Mouse (Mus musculus) embryonic facial prominence, embryonic 15.5 days (tissue): Measurements from ENCODE around the gene Epb41l2. TPM values are rescaled to one million over a fixed set of nuclear protein-coding genes. Genes with fewer than 3 reads are reported as not detected.
A peak's percentile ranks its signal among the peaks of the same experiment; 100 is the strongest.

Experiments used
- ATAC-seq: fragments of 200-750 bp; cut with Nextera tagmentation; 2 replicates; pipeline ENCODE4 v1.8.0; 2017; ENCODE audit warnings: low read depth, moderate TSS enrichment; ENCODE audit not compliant: insufficient number of reproducible peaks, low FRiP score, low TSS enrichment
- H3K27ac ChIP-seq: fragments of 300-500 bp; sonication (generic); replicated peaks from 2 replicates; pipeline ENCODE4 v1.5.1; 2015; ENCODE audit warnings: mild to moderate bottlenecking, inconsistent platforms
- H3K27me3 ChIP-seq: fragments of 300-500 bp; sonication (generic); 2 replicates; pipeline ENCODE4 v1.6.1; 2015; ENCODE audit warnings: inconsistent platforms
- H3K36me3 ChIP-seq: fragments of 300-500 bp; sonication (generic); 2 replicates; pipeline ENCODE4 v1.6.1; 2015; ENCODE audit warnings: mild to moderate bottlenecking, inconsistent platforms
- H3K4me1 ChIP-seq: fragments of 300-500 bp; sonication (generic); 2 replicates; pipeline ENCODE4 v1.6.1; 2015; ENCODE audit warnings: inconsistent platforms
- H3K4me2 ChIP-seq: fragments of 300-500 bp; sonication (generic); replicated peaks from 2 replicates; pipeline ENCODE4 v1.6.1; 2015; ENCODE audit warnings: mild to moderate bottlenecking, inconsistent platforms
- H3K4me3 ChIP-seq: fragments of 300-500 bp; sonication (generic); replicated peaks from 2 replicates; pipeline ENCODE4 v1.5.1; 2015; ENCODE audit warnings: mild to moderate bottlenecking, inconsistent platforms
- H3K9ac ChIP-seq: fragments of 300-500 bp; sonication (generic); 2 replicates; pipeline ENCODE4 v1.6.1; 2015; ENCODE audit warnings: inconsistent platforms
- H3K9me3 ChIP-seq: fragments of 300-500 bp; sonication (generic); replicated peaks from 2 replicates; pipeline ENCODE4 v1.6.1; 2016; ENCODE audit warnings: inconsistent platforms
- WGBS: fragments of 180-500 bp; shearing (Covaris S2); methylation state at CpG from one replicate; pipeline ENCODE4 v1.1.7; 2015; 5-methylcytosine and 5-hydroxymethylcytosine counted together
- polyA plus RNA-seq: library from polyadenylated mRNA; unstranded; fragments of >200 nt; fragmentation: Nextera tagmentation; extraction: Ambion mirVana; gene quantifications from 2 replicates; pipeline ENCODE4 v1.2.1, GENCODE M21; 2015

The Epb41l2 gene
- polyA plus RNA-seq, 1 experiment from 2014 or later, result 78.9 TPM

- Histone ChIP-seq H3K4me2 (no peak overlapping the region), H3K27me3 (no peaks in the 10 kb centered on the region), H3K9ac (no peak overlapping the region), H3K9me3 (no peaks in the 10 kb centered on the region), H3K36me3 (no peaks in the 10 kb centered on the region), H3K27ac (peak overlapping the region; percentile 4; the same call in 1 of the 2 replicates), H3K4me1 (peaks cover 33% of the 10 kb centered on the region), H3K4me3 (no peak overlapping the region)
- WGBS, result 27% methylated on average over 13 of the region's 13 CpGs
- no peak for ATAC-seq
Measured at GRCm38 (mm10) chr10:25385811-25386580, 26.4 kb downstream of the Epb41l2 start.

- Histone ChIP-seq H3K36me3 (no peaks in the 10 kb centered on the region), H3K27ac (0 out of 2 replicates have a peak overlapping the region, but pooled peaks have one; percentile 34), H3K9ac (no peak overlapping the region), H3K27me3 (no peaks in the 10 kb centered on the region), H3K4me2 (no peak overlapping the region), H3K4me1 (peaks cover 31% of the 10 kb centered on the region), H3K9me3 (no peaks in the 10 kb centered on the region), H3K4me3 (no peak overlapping the region)
- WGBS, result 71% methylated on average over 4 of the region's 4 CpGs
- no peak for ATAC-seq
Measured at GRCm38 (mm10) chr10:25386868-25387267, 27.3 kb downstream of the Epb41l2 start.

GRCm38 (mm10) chr10:25387268-25387667, 27.7 kb downstream of the Epb41l2 start:
- Histone ChIP-seq H3K9me3 (no peaks in the 10 kb centered on the region), H3K9ac (no peak overlapping the region), H3K36me3 (no peaks in the 10 kb centered on the region), H3K27ac (0 out of 2 replicates have a peak overlapping the region, but pooled peaks have one; percentile 34), H3K4me2 (no peak overlapping the region), H3K4me1 (peaks cover 28% of the 10 kb centered on the region), H3K4me3 (no peak overlapping the region), H3K27me3 (no peaks in the 10 kb centered on the region)
- 46% methylated on average over 4 of the region's 4 CpGs for WGBS
- ATAC-seq, result no peak

- ATAC-seq, result no peak
- Histone ChIP-seq H3K27ac (no peak overlapping the region), H3K4me2 (no peak overlapping the region), H3K27me3 (no peaks in the 10 kb centered on the region), H3K4me3 (no peak overlapping the region), H3K9ac (no peak overlapping the region), H3K36me3 (no peaks in the 10 kb centered on the region), H3K9me3 (no peaks in the 10 kb centered on the region), H3K4me1 (no peaks in the 10 kb centered on the region; the same call in 1 of the 2 replicates)
- 78% methylated on average over 7 of the region's 7 CpGs for WGBS
Measured at GRCm38 (mm10) chr10:25392786-25393185, 33.2 kb downstream of the Epb41l2 start.

GRCm38 (mm10) chr10:25393721-25394120, 34.1 kb downstream of the Epb41l2 start:
- no peaks in the 10 kb centered on the region for H3K36me3 ChIP-seq
- H3K9ac ChIP-seq, result no peak overlapping the region
- no peak for ATAC-seq
- H3K27me3 ChIP-seq, result no peaks in the 10 kb centered on the region
- H3K4me3 ChIP-seq, result no peak overlapping the region
- H3K9me3 ChIP-seq, result no peaks in the 10 kb centered on the region
- H3K27ac ChIP-seq, result no peak overlapping the region
- WGBS, result 82% methylated on average over 1 of the region's 1 CpGs
- H3K4me1 ChIP-seq, result no peaks in the 10 kb centered on the region; the same call in 1 of the 2 replicates
- H3K4me2 ChIP-seq, result no peak overlapping the region

GRCm38 (mm10) chr10:25395236-25395886, 35.8 kb downstream of the Epb41l2 start:
- Histone ChIP-seq H3K36me3 (no peaks in the 10 kb centered on the region), H3K27me3 (no peaks in the 10 kb centered on the region), H3K4me1 (peaks cover 6% of the 10 kb centered on the region; the same call in 1 of the 2 replicates), H3K4me3 (no peak overlapping the region), H3K4me2 (no peak overlapping the region), H3K9me3 (no peaks in the 10 kb centered on the region), H3K9ac (no peak overlapping the region), H3K27ac (no peak overlapping the region)
- WGBS, result 80% methylated on average over 5 of the region's 5 CpGs
- no peak for ATAC-seq

GRCm38 (mm10) chr10:25396859-25397258, 37.3 kb downstream of the Epb41l2 start:
- WGBS, result 72% methylated on average over 3 of the region's 3 CpGs
- Histone ChIP-seq H3K9me3 (no peaks in the 10 kb centered on the region), H3K9ac (no peak overlapping the region), H3K27me3 (no peaks in the 10 kb centered on the region), H3K36me3 (no peaks in the 10 kb centered on the region), H3K4me3 (no peak overlapping the region), H3K27ac (no peak overlapping the region), H3K4me2 (no peak overlapping the region), H3K4me1 (peaks cover 12% of the 10 kb centered on the region)
- no peak for ATAC-seq

- Histone ChIP-seq H3K4me2 (no peak overlapping the region), H3K27me3 (no peaks in the 10 kb centered on the region), H3K36me3 (no peaks in the 10 kb centered on the region), H3K9ac (no peak overlapping the region), H3K9me3 (no peaks in the 10 kb centered on the region), H3K4me1 (peaks cover 16% of the 10 kb centered on the region), H3K27ac (no peak overlapping the region), H3K4me3 (no peak overlapping the region)
- ATAC-seq, result no peak
- 57% methylated on average over 14 of the region's 14 CpGs for WGBS
Measured at GRCm38 (mm10) chr10:25397767-25398690, 38.4 kb downstream of the Epb41l2 start.

GRCm38 (mm10) chr10:25399016-25399415, 39.4 kb downstream of the Epb41l2 start:
- Histone ChIP-seq H3K27ac (no peak overlapping the region), H3K9ac (no peak overlapping the region), H3K9me3 (no peaks in the 10 kb centered on the region), H3K4me3 (no peak overlapping the region), H3K4me1 (peaks cover 17% of the 10 kb centered on the region), H3K27me3 (no peaks in the 10 kb centered on the region), H3K36me3 (no peaks in the 10 kb centered on the region), H3K4me2 (no peak overlapping the region)
- 82% methylated on average over 4 of the region's 4 CpGs for WGBS
- ATAC-seq, result no peak

GRCm38 (mm10) chr10:25400076-25400475, 40.5 kb downstream of the Epb41l2 start:
- no peak overlapping the region for H3K27ac ChIP-seq
- H3K27me3 ChIP-seq, result no peaks in the 10 kb centered on the region
- H3K9ac ChIP-seq, result no peak overlapping the region
- ATAC-seq, result no peak
- peaks cover 24% of the 10 kb centered on the region for H3K4me1 ChIP-seq
- no peaks in the 10 kb centered on the region for H3K9me3 ChIP-seq
- no peaks in the 10 kb centered on the region for H3K36me3 ChIP-seq
- no peak overlapping the region for H3K4me2 ChIP-seq
- no peak overlapping the region for H3K4me3 ChIP-seq
- 47% methylated on average over 8 of the region's 8 CpGs for WGBS

- no peak overlapping the region for H3K27ac ChIP-seq
- no peaks in the 10 kb centered on the region for H3K9me3 ChIP-seq
- no peak for ATAC-seq
- no peak overlapping the region for H3K4me2 ChIP-seq
- 82% methylated on average over 9 of the region's 9 CpGs for WGBS
- H3K27me3 ChIP-seq, result no peaks in the 10 kb centered on the region
- no peak overlapping the region for H3K9ac ChIP-seq
- H3K36me3 ChIP-seq, result no peaks in the 10 kb centered on the region
- H3K4me3 ChIP-seq, result no peak overlapping the region
- H3K4me1 ChIP-seq, result peaks cover 24% of the 10 kb centered on the region
Measured at GRCm38 (mm10) chr10:25400646-25401045, 41.0 kb downstream of the Epb41l2 start.
